Mouse (Mus musculus) limb, embryonic 13.5 days (tissue): ENCODE results near the gene Fstl4. TPM values are rescaled to one million over a fixed set of nuclear protein-coding genes. Genes with fewer than 3 reads are reported as not detected.
"Not testable (repeated sequence)": the region's sequence is repeated elsewhere in the genome, so short reads cannot be mapped to it uniquely, and the experiment has no call there.

Source experiments
- ATAC-seq: fragments of 200-750 bp; cut with Nextera tagmentation; 2 replicates; pipeline ENCODE4 v1.8.0; 2017; ENCODE audit warnings: low read depth, moderate number of reproducible peaks, moderate TSS enrichment; ENCODE audit not compliant: low FRiP score
- H3K27ac ChIP-seq: fragments of 300-500 bp; sonication (generic); 2 replicates; pipeline ENCODE4 v1.5.1; 2015; ENCODE audit warnings: inconsistent platforms, mild to moderate bottlenecking, moderate library complexity
- H3K27me3 ChIP-seq: fragments of 300-500 bp; sonication (generic); 2 replicates; pipeline ENCODE4 v1.6.1; 2015; ENCODE audit warnings: mild to moderate bottlenecking, inconsistent platforms
- H3K36me3 ChIP-seq: fragments of 300-500 bp; sonication (generic); 2 replicates; pipeline ENCODE4 v1.6.1; 2015; ENCODE audit warnings: inconsistent platforms, mild to moderate bottlenecking, moderate library complexity
- H3K4me1 ChIP-seq: fragments of 300-500 bp; sonication (generic); 2 replicates; pipeline ENCODE4 v1.6.1; 2015; ENCODE audit warnings: inconsistent platforms
- H3K4me2 ChIP-seq: fragments of 300-500 bp; sonication (generic); replicated peaks from 2 replicates; pipeline ENCODE4 v1.6.1; 2015; ENCODE audit warnings: inconsistent platforms, mild to moderate bottlenecking, moderate library complexity
- H3K4me3 ChIP-seq: fragments of 300-500 bp; sonication (generic); 2 replicates; pipeline ENCODE4 v1.5.1; 2015; ENCODE audit warnings: moderate library complexity, mild to moderate bottlenecking, inconsistent platforms
- H3K9ac ChIP-seq: fragments of 300-500 bp; sonication (generic); 2 replicates; pipeline ENCODE4 v1.6.1; 2015; ENCODE audit warnings: mild to moderate bottlenecking, inconsistent platforms
- H3K9me3 ChIP-seq: fragments of 300-500 bp; sonication (generic); 2 replicates; pipeline ENCODE4 v1.6.1; 2016; ENCODE audit warnings: inconsistent platforms
- WGBS: fragments of 180-500 bp; shearing (Covaris S2); methylation state at CpG from one replicate; pipeline ENCODE4 v1.1.7; 2015; 5-methylcytosine and 5-hydroxymethylcytosine counted together
- polyA plus RNA-seq: library from polyadenylated mRNA; unstranded; fragments of >200 nt; fragmentation: Nextera tagmentation; extraction: Ambion mirVana; gene quantifications from 2 replicates; pipeline ENCODE4 v1.2.1, GENCODE M21; 2015

Fstl4 gene
- polyA plus RNA-seq, 1 experiment from 2014 or later: 2.8 TPM

DNA sequence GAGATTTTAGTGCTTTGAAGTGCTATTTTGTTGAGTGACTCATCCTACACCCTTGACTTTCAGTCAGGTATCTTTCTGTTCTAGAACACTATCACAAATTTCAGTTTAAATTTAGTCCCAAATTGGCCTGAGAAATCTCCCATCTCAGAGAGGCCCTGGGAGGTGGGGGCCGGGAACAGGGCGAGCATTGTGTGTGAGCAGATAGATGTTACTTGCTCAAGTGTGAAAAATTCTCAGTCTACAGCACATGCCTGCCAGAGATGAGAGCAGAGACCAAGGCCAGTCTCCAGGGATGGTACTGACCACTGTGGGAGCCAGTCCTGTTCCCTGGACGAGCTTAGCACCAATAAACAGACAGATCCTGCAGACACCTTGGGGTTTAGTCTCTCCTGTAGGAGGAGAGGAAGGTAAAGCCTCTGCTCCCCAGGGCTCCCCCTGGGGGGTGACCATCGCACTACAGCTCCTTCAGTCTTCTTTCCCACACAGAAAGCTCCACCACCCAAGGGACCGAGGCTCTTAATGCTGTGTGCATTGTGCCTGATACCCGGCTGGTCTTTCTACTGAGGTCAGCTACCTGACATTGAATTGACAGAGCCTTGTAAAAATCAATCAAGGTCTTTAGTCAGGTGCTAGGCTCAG, 393.3 kb downstream of the Fstl4 start:
- no peak overlapping the region for H3K4me3 ChIP-seq
- H3K9ac ChIP-seq: no peak overlapping the region
- H3K27me3 ChIP-seq: no peaks in the 10 kb centered on the region
- ATAC-seq: no peak
- H3K36me3 ChIP-seq: no peaks in the 10 kb centered on the region
- no peak overlapping the region for H3K4me2 ChIP-seq
- H3K9me3 ChIP-seq: no peaks in the 10 kb centered on the region
- WGBS: 76% methylated on average over 6 of the region's 6 CpGs
- H3K4me1 ChIP-seq: no peaks in the 10 kb centered on the region
- no peak overlapping the region for H3K27ac ChIP-seq

DNA sequence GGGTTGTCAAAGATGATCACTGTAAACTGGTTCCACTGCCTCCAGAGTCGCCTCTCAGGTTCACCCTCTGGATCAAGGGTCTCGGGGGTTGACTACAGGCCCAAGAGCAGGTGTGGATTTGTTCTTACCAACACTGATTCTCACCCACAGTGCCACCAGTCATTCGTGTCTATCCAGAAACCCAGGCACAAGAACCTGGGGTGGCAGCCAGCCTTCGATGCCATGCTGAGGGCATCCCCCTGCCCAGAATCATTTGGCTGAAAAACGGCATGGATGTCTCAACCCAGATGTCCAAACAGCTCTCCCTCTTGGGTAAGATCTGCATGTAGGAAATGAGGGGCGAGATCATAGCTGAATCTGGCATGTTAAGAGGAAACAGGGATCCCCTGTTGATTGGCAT, 398.0 kb downstream of the Fstl4 start:
- no peak overlapping the region for H3K27ac ChIP-seq
- no peaks in the 10 kb centered on the region for H3K4me1 ChIP-seq
- H3K36me3 ChIP-seq: no peaks in the 10 kb centered on the region

DNA sequence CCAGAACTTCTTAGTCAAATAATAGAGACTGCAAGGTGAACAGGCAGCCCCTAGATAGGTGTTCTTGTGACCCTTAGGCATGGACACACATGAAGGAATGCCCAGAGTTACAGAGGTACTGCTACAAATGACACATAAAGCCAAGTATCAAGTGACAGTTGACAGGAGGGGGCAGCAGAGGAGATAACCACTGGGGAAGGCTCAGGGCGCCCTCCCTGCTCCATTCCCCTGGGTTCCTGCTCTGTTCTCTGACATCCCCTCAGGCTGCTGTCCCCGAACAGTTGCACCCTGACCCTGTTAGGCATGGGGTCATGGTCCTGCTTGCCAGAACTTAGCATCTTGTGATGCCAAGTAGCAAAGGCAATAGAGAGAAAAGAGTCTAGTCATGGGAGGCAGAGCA, 402.0 kb downstream of the Fstl4 start:
- H3K4me2 ChIP-seq: no peak overlapping the region
- no peaks in the 10 kb centered on the region for H3K4me1 ChIP-seq
- H3K9ac ChIP-seq: no peak overlapping the region
- no peaks in the 10 kb centered on the region for H3K36me3 ChIP-seq
- 51% methylated on average over 2 of the region's 2 CpGs for WGBS
- no peak for ATAC-seq
- no peaks in the 10 kb centered on the region for H3K27me3 ChIP-seq
- no peaks in the 10 kb centered on the region for H3K9me3 ChIP-seq
- no peak overlapping the region for H3K4me3 ChIP-seq
- no peak overlapping the region for H3K27ac ChIP-seq

More for the DNA sequence above, 398.0 kb downstream of the Fstl4 start:
- no peak overlapping the region for H3K4me3 ChIP-seq
- no peak overlapping the region for H3K9ac ChIP-seq
- H3K4me2 ChIP-seq: no peak overlapping the region
- no peaks in the 10 kb centered on the region for H3K9me3 ChIP-seq
- H3K27me3 ChIP-seq: no peaks in the 10 kb centered on the region
- ATAC-seq: no peak
- WGBS: 76% methylated on average over 6 of the region's 6 CpGs

DNA sequence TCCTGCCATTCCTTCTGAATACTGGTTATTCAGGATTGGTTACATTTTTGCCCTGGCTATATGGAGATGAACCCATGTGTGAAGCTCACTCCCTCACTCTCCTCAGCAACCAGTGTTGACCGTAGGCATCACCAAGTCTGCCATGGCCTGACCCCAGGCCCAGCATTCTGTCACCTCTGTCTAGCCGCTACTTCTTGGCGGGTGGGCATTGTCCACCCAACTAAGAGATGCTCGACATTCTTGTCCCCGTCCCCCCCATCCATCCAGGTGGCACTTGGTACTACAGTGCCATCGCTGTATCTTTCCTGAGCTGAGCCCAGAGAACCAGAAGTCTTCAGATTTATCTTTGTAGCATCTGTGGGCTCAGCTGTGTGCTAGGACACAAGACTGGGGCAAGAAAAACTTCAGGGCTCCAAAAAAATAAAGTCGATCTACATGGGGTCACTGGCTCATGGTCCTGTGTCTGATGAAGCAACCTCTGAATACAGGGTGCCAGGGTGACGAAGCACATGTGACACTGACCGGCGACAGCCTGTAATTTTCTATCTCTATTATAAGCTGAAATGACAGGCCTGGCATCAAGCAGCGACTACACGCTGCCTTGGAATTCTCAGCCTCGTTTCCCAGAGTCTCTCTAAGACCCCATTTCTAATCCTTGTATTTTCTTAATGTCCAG, 417.9 kb downstream of the Fstl4 start:
- WGBS: 80% methylated on average over 13 of the region's 13 CpGs
- H3K4me3 ChIP-seq: no peak overlapping the region
- no peak overlapping the region for H3K9ac ChIP-seq
- no peaks in the 10 kb centered on the region for H3K36me3 ChIP-seq
- no peaks in the 10 kb centered on the region for H3K27me3 ChIP-seq
- no peak overlapping the region for H3K4me2 ChIP-seq
- no peak for ATAC-seq
- no peak overlapping the region for H3K27ac ChIP-seq
- no peaks in the 10 kb centered on the region for H3K9me3 ChIP-seq
- no peaks in the 10 kb centered on the region for H3K4me1 ChIP-seq

DNA sequence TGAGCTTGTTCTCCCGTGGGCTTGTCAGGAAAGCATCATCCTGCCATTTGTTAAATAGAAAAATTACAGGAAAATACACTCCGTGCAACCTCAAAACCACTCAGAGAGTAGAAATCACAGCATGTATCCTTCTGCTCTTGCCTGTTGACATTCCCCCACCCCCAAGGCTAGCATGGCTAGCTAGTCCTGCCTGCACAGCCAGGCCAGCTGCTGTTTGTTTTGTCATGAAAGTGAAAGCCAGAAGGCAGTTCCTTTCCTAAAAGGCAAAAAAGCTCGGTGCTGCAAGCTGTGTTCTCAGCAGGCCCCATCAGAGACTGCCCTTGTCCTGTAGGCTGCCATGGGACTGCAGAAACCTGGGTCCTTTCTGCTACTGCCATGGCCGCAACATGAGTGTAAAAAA, 418.4 kb downstream of the Fstl4 start:
- no peaks in the 10 kb centered on the region for H3K27me3 ChIP-seq
- no peak for ATAC-seq
- no peak overlapping the region for H3K27ac ChIP-seq
- no peak overlapping the region for H3K9ac ChIP-seq
- H3K4me2 ChIP-seq: no peak overlapping the region
- no peak overlapping the region for H3K4me3 ChIP-seq
- H3K4me1 ChIP-seq: no peaks in the 10 kb centered on the region
- no peaks in the 10 kb centered on the region for H3K9me3 ChIP-seq
- no peaks in the 10 kb centered on the region for H3K36me3 ChIP-seq
- 47% methylated on average over 4 of the region's 4 CpGs for WGBS

DNA sequence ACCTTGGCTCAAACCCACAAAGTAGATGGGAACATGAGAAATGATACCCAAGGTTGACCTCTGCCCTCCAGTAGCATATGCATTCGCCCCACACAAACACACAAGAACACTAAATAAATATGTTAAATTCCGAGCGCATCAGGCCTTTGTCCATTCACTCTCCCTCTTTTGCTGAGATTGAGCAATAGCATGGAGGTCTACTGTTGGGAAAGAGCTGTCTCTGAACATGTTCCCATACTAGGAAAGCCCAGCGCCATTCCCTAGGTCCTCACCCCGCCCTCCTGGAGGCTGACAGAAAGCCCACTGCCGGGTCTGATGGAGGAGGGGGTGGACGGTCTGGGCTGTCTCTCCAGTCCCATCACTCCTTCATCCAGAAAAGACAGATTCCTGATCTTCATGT, 419.6 kb downstream of the Fstl4 start:
- Histone ChIP-seq H3K4me1 (no peaks in the 10 kb centered on the region), H3K4me2 (no peak overlapping the region), H3K9me3 (no peaks in the 10 kb centered on the region), H3K27ac (no peak overlapping the region), H3K36me3 (no peaks in the 10 kb centered on the region), H3K4me3 (no peak overlapping the region), H3K9ac (no peak overlapping the region), H3K27me3 (no peaks in the 10 kb centered on the region)
- 84% methylated on average over 7 of the region's 7 CpGs for WGBS
- ATAC-seq: no peak

DNA sequence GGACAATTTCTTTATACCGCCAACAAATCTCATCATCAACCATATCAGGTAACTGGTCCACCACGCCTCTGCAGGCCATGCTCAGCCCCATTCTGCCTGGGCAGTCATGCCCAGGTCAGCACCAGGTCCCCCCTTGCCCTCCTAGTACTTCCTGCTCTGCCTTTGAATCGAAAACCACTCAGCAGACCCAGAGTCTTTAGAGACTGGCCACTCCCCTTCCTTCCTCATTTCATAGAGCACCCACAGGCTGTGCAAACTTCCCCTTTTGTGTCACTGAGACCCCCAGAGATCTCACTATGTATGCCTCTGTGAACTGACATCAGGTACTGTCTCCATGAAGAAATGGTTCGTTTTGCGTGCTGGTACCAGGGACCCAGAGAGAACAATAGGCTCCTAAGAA, 420.3 kb downstream of the Fstl4 start:
- 79% methylated on average over 5 of the region's 5 CpGs for WGBS
- H3K27me3 ChIP-seq: no peaks in the 10 kb centered on the region
- no peak overlapping the region for H3K4me2 ChIP-seq
- H3K4me1 ChIP-seq: no peaks in the 10 kb centered on the region
- no peaks in the 10 kb centered on the region for H3K36me3 ChIP-seq
- no peak for ATAC-seq
- no peaks in the 10 kb centered on the region for H3K9me3 ChIP-seq
- H3K9ac ChIP-seq: no peak overlapping the region
- no peak overlapping the region for H3K4me3 ChIP-seq
- no peak overlapping the region for H3K27ac ChIP-seq

DNA sequence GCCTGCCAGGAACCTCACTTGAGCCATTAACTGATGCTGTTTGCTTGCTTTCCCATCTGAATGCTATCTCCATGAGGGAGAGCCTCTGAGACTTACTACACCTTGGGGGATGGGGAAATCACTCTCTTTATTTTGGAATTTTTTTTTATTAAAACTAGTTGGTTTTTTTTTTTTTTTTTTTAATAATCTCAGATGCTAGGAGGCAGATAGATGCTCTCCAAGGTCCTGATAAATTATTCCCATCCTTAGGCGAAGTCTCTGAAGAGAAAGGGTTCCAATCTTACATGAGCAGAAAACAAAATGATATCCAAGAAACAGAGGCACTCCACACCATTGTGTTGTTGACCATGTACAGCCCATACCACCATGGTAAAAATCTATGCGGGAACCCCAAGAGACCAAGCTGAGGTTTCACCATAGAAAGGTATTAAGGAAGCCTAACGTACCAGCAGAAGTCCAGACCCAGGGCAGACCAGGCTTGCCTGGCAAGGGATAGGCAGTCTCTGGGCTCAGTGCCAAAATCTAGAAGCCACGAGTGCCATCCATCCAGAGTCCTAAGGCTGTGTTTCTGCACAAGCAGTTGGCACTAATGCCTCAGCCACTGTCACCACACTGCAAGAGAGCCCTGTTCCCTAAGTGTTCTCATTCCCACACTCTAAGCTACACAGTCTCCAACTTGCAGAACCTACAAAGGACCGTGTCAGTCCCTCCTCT, 423.1 kb downstream of the Fstl4 start:
- H3K4me1 ChIP-seq: no peaks in the 10 kb centered on the region
- no peaks in the 10 kb centered on the region for H3K36me3 ChIP-seq
- H3K4me2 ChIP-seq: no peak overlapping the region
- 75% methylated on average over 5 of the region's 5 CpGs for WGBS
- no peaks in the 10 kb centered on the region for H3K27me3 ChIP-seq
- H3K9me3 ChIP-seq: no peaks in the 10 kb centered on the region
- H3K4me3 ChIP-seq: no peak overlapping the region
- ATAC-seq: no peak
- no peak overlapping the region for H3K9ac ChIP-seq
- H3K27ac ChIP-seq: no peak overlapping the region

DNA sequence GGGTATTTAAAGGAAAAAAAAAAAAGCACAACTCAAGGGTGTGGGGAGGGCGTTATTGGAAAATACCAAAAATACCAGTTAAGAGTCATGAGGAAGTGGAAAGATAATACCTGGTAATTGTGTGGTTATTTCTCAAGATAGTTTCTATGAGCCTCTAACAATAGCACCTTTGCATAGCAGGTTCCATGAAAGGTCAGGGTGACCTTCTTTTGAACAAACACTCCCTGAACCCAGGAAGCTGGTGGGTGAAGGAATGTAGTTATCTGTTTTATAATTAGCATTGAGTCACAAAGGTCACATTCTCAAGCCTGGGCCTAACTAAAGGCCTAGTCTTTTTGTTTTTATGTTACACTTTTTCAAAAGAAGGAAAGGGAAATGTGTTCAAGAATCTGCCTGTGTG, 432.1 kb downstream of the Fstl4 start:
- H3K4me1 ChIP-seq, H3K9ac ChIP-seq, ATAC-seq, H3K27me3 ChIP-seq, H3K9me3 ChIP-seq, H3K4me3 ChIP-seq, H3K27ac ChIP-seq, H3K4me2 ChIP-seq, H3K36me3 ChIP-seq: not testable (repeated sequence)
- WGBS: 93% methylated on average over 1 of the region's 1 CpGs

DNA sequence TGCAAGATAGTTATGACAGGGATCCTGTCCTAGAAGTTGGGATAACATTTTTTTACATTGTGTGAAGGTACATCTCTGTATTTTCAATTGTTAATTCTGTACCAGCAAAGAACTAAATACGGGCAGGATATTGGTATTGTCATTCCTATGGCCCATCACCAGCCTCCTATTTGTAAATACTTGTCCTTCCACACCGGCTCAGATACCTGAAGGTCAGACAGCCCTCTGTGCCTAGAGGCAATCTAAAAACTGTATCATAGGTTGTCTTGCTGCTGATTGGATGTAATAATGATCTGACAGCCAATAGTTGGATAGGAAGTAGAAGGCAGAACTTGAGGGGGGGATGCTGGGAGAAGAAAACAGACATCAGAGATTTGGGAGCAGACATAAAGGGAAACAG, 432.7 kb downstream of the Fstl4 start:
- Histone ChIP-seq H3K9me3 (no peaks in the 10 kb centered on the region), H3K4me2 (no peak overlapping the region), H3K27ac (no peak overlapping the region), H3K36me3 (no peaks in the 10 kb centered on the region), H3K27me3 (no peaks in the 10 kb centered on the region), H3K9ac (no peak overlapping the region), H3K4me3 (no peak overlapping the region), H3K4me1 (no peaks in the 10 kb centered on the region)
- ATAC-seq: no peak
- WGBS: 88% methylated on average over 2 of the region's 2 CpGs

DNA sequence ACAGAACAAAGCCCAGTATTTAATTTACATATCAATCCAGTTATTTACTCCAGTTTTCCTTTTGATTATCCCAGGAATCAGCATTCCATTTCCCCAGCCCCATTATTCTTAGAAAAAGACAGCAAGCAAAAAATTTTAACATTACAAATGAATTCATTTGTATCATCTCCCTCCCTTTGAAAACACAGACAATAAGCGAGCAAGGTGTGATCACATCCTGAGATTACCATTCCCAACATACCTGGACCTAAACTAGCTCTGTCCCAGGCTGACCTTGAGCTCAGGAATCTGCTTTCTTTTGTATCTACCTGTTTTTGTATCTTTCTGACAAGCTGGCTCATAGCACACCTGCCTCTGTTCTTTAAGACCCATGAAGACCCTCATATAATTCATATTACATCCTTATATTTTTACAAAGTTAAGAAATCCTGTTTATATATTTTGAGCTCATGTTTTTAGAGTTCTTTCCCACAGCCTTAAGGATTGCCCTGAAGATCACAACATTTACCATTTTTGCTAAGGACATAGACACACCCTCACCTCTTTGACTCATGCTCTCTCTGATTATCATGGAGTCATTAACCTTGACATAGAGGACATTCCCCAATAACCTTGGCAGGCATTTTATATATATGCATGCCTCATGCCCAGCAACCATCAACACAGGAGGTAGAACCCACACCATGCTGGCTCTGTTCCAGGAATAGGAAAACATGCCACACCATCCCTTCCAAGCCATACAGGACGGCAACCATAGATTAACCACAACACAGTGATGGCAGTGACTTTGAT, 438.2 kb downstream of the Fstl4 start:
- Histone ChIP-seq H3K9ac (no peak overlapping the region), H3K4me2 (no peak overlapping the region), H3K4me1 (no peaks in the 10 kb centered on the region), H3K9me3 (peaks cover 3% of the 10 kb centered on the region), H3K27me3 (no peaks in the 10 kb centered on the region), H3K36me3 (no peaks in the 10 kb centered on the region), H3K27ac (no peak overlapping the region), H3K4me3 (no peak overlapping the region)
- WGBS: 90% methylated on average over 2 of the region's 2 CpGs
- ATAC-seq: no peak

DNA sequence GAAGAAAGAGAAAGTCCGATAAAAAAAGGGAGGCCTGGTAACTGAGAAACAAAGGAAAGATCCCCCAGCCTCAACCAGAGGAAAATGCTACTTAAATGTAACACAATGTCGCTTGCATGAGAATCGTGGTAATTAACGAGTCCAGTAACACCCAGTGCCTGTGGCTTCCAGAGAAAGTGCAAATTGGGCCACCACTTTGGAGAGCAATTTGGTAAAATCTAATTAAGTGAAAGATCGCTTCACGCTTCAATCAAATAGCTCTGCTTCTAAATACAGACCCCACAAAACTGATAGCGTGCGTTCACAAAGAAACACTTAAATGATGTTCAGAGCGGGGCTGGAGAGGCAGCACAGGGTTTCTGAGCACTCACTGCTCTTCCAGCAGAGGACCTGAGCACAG, 446.4 kb downstream of the Fstl4 start:
- WGBS: 67% methylated on average over 9 of the region's 9 CpGs
- no peaks in the 10 kb centered on the region for H3K27me3 ChIP-seq
- no peak overlapping the region for H3K4me3 ChIP-seq
- H3K27ac ChIP-seq: no peak overlapping the region
- H3K4me2 ChIP-seq: no peak overlapping the region
- H3K36me3 ChIP-seq: no peaks in the 10 kb centered on the region
- no peaks in the 10 kb centered on the region for H3K9me3 ChIP-seq
- no peaks in the 10 kb centered on the region for H3K4me1 ChIP-seq
- no peak for ATAC-seq
- no peak overlapping the region for H3K9ac ChIP-seq
